Mouse (Mus musculus) erythroblast, embryonic 14.5 days (primary cell): ENCODE measurements around the gene Rtca.

ENCODE experiments used
- GATA1 ChIP-seq: IDR thresholded peaks from 2 replicates; pipeline ENCODE4 v1.6.1; 2012; ENCODE audit warnings: low read length, inconsistent platforms, mixed read lengths
- TAL1 ChIP-seq: IDR thresholded peaks from 3 replicates; pipeline ENCODE4 v1.6.1; 2012; ENCODE audit warnings: low read length, inconsistent platforms, mixed read lengths

DNA sequence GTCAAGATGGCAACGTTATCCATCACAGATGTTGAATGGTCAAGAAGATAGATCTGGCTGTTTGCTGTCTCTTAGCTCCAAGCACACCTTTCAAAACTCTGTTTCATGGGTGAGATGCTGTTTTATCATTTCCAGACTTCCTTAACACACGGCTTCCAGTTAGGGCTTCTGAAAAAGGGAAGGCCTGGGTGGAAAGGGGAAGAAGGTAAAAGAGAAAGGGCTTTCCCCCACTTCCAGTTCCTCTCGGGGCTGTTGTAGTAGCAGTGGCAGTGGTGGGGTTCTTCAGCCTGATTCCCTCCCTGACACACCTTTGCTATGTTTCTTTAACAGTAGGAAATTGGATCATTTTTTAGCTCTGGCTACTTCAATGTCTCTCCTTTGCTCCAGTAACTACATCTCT is 25.3 kb downstream of the Rtca start:
- TF ChIP-seq GATA1 (no peak), TAL1 (no peak)
